Comparison of ENCODE assay signal across 9 mouse cellular contexts in the genomic region with DNA sequence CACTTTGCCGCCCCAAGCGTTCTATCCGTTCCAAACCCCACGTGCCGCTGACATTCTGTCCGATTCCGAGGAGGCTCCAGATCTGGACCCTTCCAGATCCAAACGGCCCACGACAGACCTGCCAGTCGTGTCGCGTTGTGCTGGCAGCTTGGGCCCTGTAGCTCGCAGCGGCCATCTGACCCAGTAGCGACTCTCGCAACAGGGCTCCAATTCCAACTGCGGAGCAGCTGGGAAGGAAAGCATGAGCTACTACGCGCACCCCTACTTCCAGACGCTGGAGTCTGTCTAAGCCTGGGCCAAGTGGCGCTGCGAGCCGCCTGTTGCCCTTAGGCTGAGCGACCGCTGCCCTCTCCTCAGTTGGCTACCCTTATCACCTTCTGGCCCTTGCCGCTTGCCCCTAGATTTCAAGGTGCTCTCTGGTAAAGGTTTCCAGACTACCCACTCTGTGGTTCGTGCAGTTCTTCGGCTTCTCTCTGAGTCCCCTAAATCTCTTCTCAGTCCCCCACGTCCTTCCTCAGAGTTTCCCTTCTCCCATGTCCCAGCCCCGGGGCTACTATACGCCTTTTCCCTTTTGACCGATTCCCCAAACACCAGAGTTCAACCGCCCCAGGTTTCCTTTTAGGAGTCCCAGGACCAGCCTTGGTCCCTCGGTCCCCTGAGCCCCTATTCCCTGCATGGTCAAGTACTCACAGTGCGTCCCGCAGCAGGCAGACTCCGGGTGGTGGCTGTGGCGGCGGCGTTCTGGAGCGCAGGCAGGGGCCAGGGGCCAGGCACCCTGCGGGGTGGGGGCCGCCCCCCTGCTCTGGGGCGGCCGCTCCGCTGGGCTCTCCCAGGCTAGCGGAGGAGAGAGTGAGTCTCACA. TPM values are rescaled to one million over a fixed set of nuclear protein-coding genes. Genes with fewer than 3 reads are reported as not detected.
DNase-seq lines count a peak whose midpoint lies in the region; ATAC-seq and TF ChIP-seq lines count a peak whose summit lies in the region.
"Had no signal": no experiment of that assay in that cellular context is flagged by ENCODE, and none has a peak within 500 bp of the region (broad histone marks: within the 10 kb centered on the region; RNA-seq: fewer than 3 reads in every experiment).

A gene (minus strand): TSS at position 816 of the 861 bp plus-strand sequence.

- no peaks in the 10 kb centered on the region for H3K79me2 ChIP-seq in heart, adult 2 months (replicated peaks; ENCODE audit: control insufficient read depth, insufficient read depth, low read length)
- H3K79me2 ChIP-seq in macrophage (ENCODE audit: inconsistent target) = peaks cover 2% of the 10 kb centered on the region

- H3K9me3 ChIP-seq in erythroblast, embryonic 14.5 days (ENCODE audit: control insufficient read depth, low read length) = peaks cover 8% of the 10 kb centered on the region
- H3K9me3 ChIP-seq in kidney, embryonic 14.5 days (ENCODE audit: control insufficient read depth, low read length) = no peaks in the 10 kb centered on the region

- H3K4me3 ChIP-seq in erythroblast, embryonic 14.5 days (replicated peaks) = peak within 1 kb of the TSS; percentile 56
- H3K4me3 ChIP-seq in cortical plate, adult 2 months (ENCODE audit: insufficient read depth, low read length) = peak within 1 kb of the TSS; percentile 17; the same call in 1 of the 2 replicates
- H3K4me3 ChIP-seq in heart, adult 2 months = peak within 1 kb of the TSS; percentile 64
- peak within 1 kb of the TSS; percentile 56 for H3K4me3 ChIP-seq in kidney, embryonic 14.5 days (ENCODE audit: low read length)
- H3K4me3 ChIP-seq in macrophage (ENCODE audit: inconsistent target) = peak within 1 kb of the TSS; percentile 5; the same call in 1 of the 2 replicates

- peak; percentile 34 to 42 for DNase-seq in heart, adult 2 months
- no peak for DNase-seq in thymus, postnatal 25 days
- DNase-seq in thymus, postnatal 14 days = no peak

- H3K27ac ChIP-seq in cortical plate, adult 2 months (ENCODE audit: insufficient read depth, low read length) = no peak within 1 kb of the TSS
- H3K27ac ChIP-seq in heart, adult 2 months = no peak within 1 kb of the TSS
- no peak within 1 kb of the TSS for H3K27ac ChIP-seq in kidney, embryonic 14.5 days (ENCODE audit: low read depth, low read length)
- H3K27ac ChIP-seq in macrophage = no peak within 1 kb of the TSS

- 3% methylated on average over 47 of the region's 47 CpGs for WGBS in heart, adult 2 months
- 1% methylated on average over 47 of the region's 47 CpGs for WGBS in kidney, embryonic 14.5 days
- WGBS in macrophage (ENCODE audit: missing documents) = 5% methylated on average over 44 of the region's 47 CpGs

- no peak for TF ChIP-seq CTCF in cortical plate, adult 2 months (IDR thresholded peaks at IDR 0.05; ENCODE audit: extremely low read depth, insufficient read depth, low read length)
- no peak for TF ChIP-seq CTCF in heart, adult 2 months (IDR thresholded peaks at IDR 0.05)

- peaks cover 91% of the 10 kb centered on the region for H3K27me3 ChIP-seq in erythroblast, embryonic 14.5 days (ENCODE audit: control insufficient read depth)
- no peaks in the 10 kb centered on the region for H3K27me3 ChIP-seq in heart, adult 2 months (ENCODE audit: control insufficient read depth, insufficient read depth, low read length)
- H3K27me3 ChIP-seq in kidney, embryonic 14.5 days (ENCODE audit: control insufficient read depth, insufficient read depth, low read length) = peaks cover 63% of the 10 kb centered on the region

- H3K9ac ChIP-seq in heart, adult 2 months (ENCODE audit: low read depth, low read length) = peak within 1 kb of the TSS; percentile 38
- peak within 1 kb of the TSS; percentile 29; the same call in 1 of the 2 replicates for H3K9ac ChIP-seq in kidney, embryonic 14.5 days (ENCODE audit: low read depth, low read length)

- peaks cover 26% of the 10 kb centered on the region for H3K4me1 ChIP-seq in erythroblast, embryonic 14.5 days (ENCODE audit: control insufficient read depth)
- no peaks in the 10 kb centered on the region; the same call in 1 of the 2 replicates for H3K4me1 ChIP-seq in cortical plate, adult 2 months (ENCODE audit: control insufficient read depth, insufficient read depth, low read length)
- H3K4me1 ChIP-seq in heart, adult 2 months (ENCODE audit: control insufficient read depth, insufficient read depth, low read length) = peaks cover 3% of the 10 kb centered on the region
- H3K4me1 ChIP-seq in kidney, embryonic 14.5 days (ENCODE audit: control insufficient read depth, insufficient read depth, low read length) = peaks cover 6% of the 10 kb centered on the region; the same call in 1 of the 2 replicates

- no peak for ATAC-seq in erythroblast, adult 5-6 weeks (replicated peaks; ENCODE audit: low FRiP score, poor library complexity, severe bottlenecking)
- ATAC-seq in kidney, embryonic 14.5 days (ENCODE audit: low FRiP score, low TSS enrichment) = no peak

- TF ChIP-seq POLR2A in cortical plate, adult 2 months (IDR thresholded peaks at IDR 0.05; ENCODE audit: extremely low read depth, insufficient read depth, low read length) = no peak
- TF ChIP-seq POLR2A in heart, adult 2 months (IDR thresholded peaks at IDR 0.05; ENCODE audit: insufficient read depth, low read depth, low read length) = no peak

- H3K36me3 ChIP-seq in erythroblast, embryonic 14.5 days (ENCODE audit: control insufficient read depth) = no peaks in the 10 kb centered on the region
- H3K36me3 ChIP-seq in heart, adult 2 months (ENCODE audit: control insufficient read depth, insufficient read depth, low read length) = no peaks in the 10 kb centered on the region
- no peaks in the 10 kb centered on the region for H3K36me3 ChIP-seq in kidney, embryonic 14.5 days (ENCODE audit: control insufficient read depth, insufficient read depth, low read length)
- H3K36me3 ChIP-seq in macrophage (ENCODE audit: inconsistent target) = no peaks in the 10 kb centered on the region

- intact Hi-C loops in heart, adult 2 months (cut with DNase I) = no loop called here

- H3K4me2 ChIP-seq in kidney, embryonic 14.5 days (replicated peaks; ENCODE audit: low read depth, low read length) = peak within 1 kb of the TSS; percentile 98

- TF ChIP-seq EP300 in heart, adult 2 months (IDR thresholded peaks at IDR 0.05; ENCODE audit: insufficient read depth, low read depth, low read length) = no peak

RNA-seq across cellular contexts. Expression of the gene that starts here (rescaled TPM):
- not detected in 2 replicates for polyA plus RNA-seq in erythroblast, embryonic 14.5 days (2012)
- total RNA-seq in erythroblast, adult 5-6 weeks (2015; ENCODE audit: low replicate concordance) = not detected in 2 replicates
- not detected in 2 replicates for total RNA-seq in erythroblast, adult 5-6 weeks (2017; ENCODE audit: low replicate concordance)
- polyA plus RNA-seq in cortical plate, adult 2 months (2012; rRNA removed) = 0.06 TPM in 1 of 2 replicates, not detected in the other
- total RNA-seq in heart, adult 2 months (2021) = 1 to 10 TPM; 1.2 to 1.8 TPM
- polyA plus RNA-seq in heart, adult 2 months (2012; rRNA removed) = 0.39 and 0.82 TPM in 2 replicates
- polyA plus RNA-seq in kidney, embryonic 14.5 days (2014; fragmentation: Nextera tagmentation; extraction: Ambion mirVana) = not detected in 2 replicates
- total RNA-seq in macrophage (2018; cell fraction: chromatin; rRNA removed) = not detected
- total RNA-seq in macrophage (2018; cell fraction: cytosol; rRNA removed) = not detected
- total RNA-seq in macrophage (2018; cell fraction: nucleus; rRNA removed) = not detected
- polyA plus RNA-seq in macrophage (2018) = not detected in 3 replicates
- polyA plus RNA-seq: large intestine, adult 2 months had no signal

Comparison
In these comparisons a context has a peak if more than half of its experiments do, and no peak if none do; other contexts are left out.
1. H3K4me3 ChIP-seq: peak in every context shown above with its lines; median percentile 64 in heart, adult 2 months; 56 in erythroblast, embryonic 14.5 days; 56 in kidney, embryonic 14.5 days; 17 in cortical plate, adult 2 months; 5 in macrophage.
2. DNase-seq: peak in heart, adult 2 months (2 of 2); none in thymus, postnatal 25 days (single experiment) and thymus, postnatal 14 days (single experiment).